ENCODE assay signal across 9 mouse cellular contexts in the genomic region with DNA sequence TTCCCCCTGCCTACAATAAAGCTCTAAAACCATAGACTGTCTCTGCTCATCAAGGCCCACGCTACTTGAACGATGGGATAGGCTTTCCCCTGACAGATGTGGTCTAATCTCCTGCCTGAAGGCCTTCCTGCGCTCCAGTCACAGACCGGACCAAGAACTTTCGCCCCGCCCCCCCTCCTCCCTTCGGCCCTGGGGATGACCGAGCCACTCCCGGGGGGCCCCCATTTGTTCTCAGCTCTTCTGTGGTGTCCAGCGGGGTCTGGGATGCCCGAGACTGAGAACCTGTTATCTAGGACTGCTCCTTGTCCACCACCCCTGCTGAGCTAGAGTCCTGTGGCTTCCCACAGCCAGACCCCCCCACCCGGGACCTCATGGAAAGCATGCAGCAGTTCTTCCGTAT. TPM values are rescaled to one million over a fixed set of nuclear protein-coding genes. Genes with fewer than 3 reads are reported as not detected.
DNase-seq lines count a peak whose midpoint lies in the region; ATAC-seq and TF ChIP-seq lines count a peak whose summit lies in the region.
"Had no signal": no experiment of that assay in that cellular context is flagged by ENCODE, and none has a peak within 500 bp of the region (broad histone marks: within the 10 kb centered on the region; RNA-seq: fewer than 3 reads in every experiment).

No protein-coding gene starts in this region.

- H3K27me3 ChIP-seq in heart, embryonic 15.5 days: no peaks in the 10 kb centered on the region
- H3K27me3 ChIP-seq in embryonic facial prominence, embryonic 11.5 days (ENCODE audit: control insufficient read depth, insufficient read depth, low read length): no peaks in the 10 kb centered on the region
- H3K27me3 ChIP-seq in liver, postnatal 0 days (ENCODE audit: insufficient read depth, low read length): no peaks in the 10 kb centered on the region

- no peak overlapping the region for H3K27ac ChIP-seq in heart, embryonic 15.5 days
- H3K27ac ChIP-seq in embryonic facial prominence, embryonic 11.5 days (replicated peaks; ENCODE audit: low read depth, low read length): no peak overlapping the region
- H3K27ac ChIP-seq in liver, postnatal 0 days (ENCODE audit: low read depth): no peak overlapping the region

- H3K9me3 ChIP-seq in heart, embryonic 15.5 days (replicated peaks): no peaks in the 10 kb centered on the region
- H3K9me3 ChIP-seq in embryonic facial prominence, embryonic 11.5 days (replicated peaks; ENCODE audit: control insufficient read depth, low read length): no peaks in the 10 kb centered on the region
- no peaks in the 10 kb centered on the region for H3K9me3 ChIP-seq in liver, postnatal 0 days (ENCODE audit: low read length)

- TF ChIP-seq CTCF in liver, postnatal 0 days (IDR thresholded peaks at IDR 0.05; ENCODE audit: low read depth): no peak

- no peak overlapping the region for H3K9ac ChIP-seq in heart, embryonic 15.5 days
- peak overlapping the region; percentile 34; the same call in 1 of the 2 replicates for H3K9ac ChIP-seq in embryonic facial prominence, embryonic 11.5 days (replicated peaks; ENCODE audit: low read length)
- no peak overlapping the region for H3K9ac ChIP-seq in liver, postnatal 0 days (replicated peaks)

- intact Hi-C loops in heart, postnatal 25 days (cut with DNase I): no loop called here

- H3K36me3 ChIP-seq in heart, embryonic 15.5 days: no peaks in the 10 kb centered on the region
- H3K36me3 ChIP-seq in embryonic facial prominence, embryonic 11.5 days (replicated peaks; ENCODE audit: control insufficient read depth, insufficient read depth, low read depth, low read length): no peaks in the 10 kb centered on the region
- H3K36me3 ChIP-seq in liver, postnatal 0 days (replicated peaks; ENCODE audit: insufficient read depth, low read length): no peaks in the 10 kb centered on the region

- ATAC-seq in heart, embryonic 15.5 days (replicated peaks; ENCODE audit: insufficient number of reproducible peaks, insufficient read depth, low FRiP score, low read depth): no peak
- ATAC-seq in embryonic facial prominence, embryonic 11.5 days (replicated peaks; ENCODE audit: insufficient number of reproducible peaks, low FRiP score, low TSS enrichment, low read depth): no peak
- no peak for ATAC-seq in liver, postnatal 0 days

- peaks cover 4% of the 10 kb centered on the region for H3K4me1 ChIP-seq in heart, embryonic 15.5 days (replicated peaks)
- no peaks in the 10 kb centered on the region for H3K4me1 ChIP-seq in embryonic facial prominence, embryonic 11.5 days (ENCODE audit: control insufficient read depth, insufficient read depth, low read length)
- no peaks in the 10 kb centered on the region; the same call in 1 of the 2 replicates for H3K4me1 ChIP-seq in liver, postnatal 0 days (ENCODE audit: insufficient read depth)

- H3K4me3 ChIP-seq in heart, embryonic 15.5 days: peak overlapping the region; percentile 31
- H3K4me3 ChIP-seq in embryonic facial prominence, embryonic 11.5 days (ENCODE audit: low read depth, low read length): no peak overlapping the region; the same call in 1 of the 2 replicates
- H3K4me3 ChIP-seq in liver, postnatal 0 days (ENCODE audit: low read depth, low read length): no peak overlapping the region

- WGBS in heart, embryonic 15.5 days: 7% methylated on average over 13 of the region's 13 CpGs
- 4% methylated on average over 12 of the region's 13 CpGs for WGBS in embryonic facial prominence, embryonic 11.5 days
- whole genome bisulfite sequencing in liver, postnatal 0 days (ENCODE audit: insufficient replicate concordance): 38% methylated on average over 13 of the region's 13 CpGs

- no peak for DNase-seq in heart, postnatal 25 days (ENCODE audit: low spot score)
- peak; percentile 81 for DNase-seq in ES-CJ7 (ENCODE audit: low read depth, low spot score)
- no peak for DNase-seq in embryonic facial prominence, embryonic 11.5 days (ENCODE audit: low spot score)
- DNase-seq in liver, postnatal 0 days: no peak
- DNase-seq in gastrocnemius, adult 8-10 months (ENCODE audit: low spot score in 2 of 2): no peak
- no peak for DNase-seq in right cerebral cortex, adult 2 months (ENCODE audit: low spot score in 2 of 2)
- DNase-seq in lung, postnatal 36 days: no peak

- TF ChIP-seq EP300 in liver, postnatal 0 days (IDR thresholded peaks at IDR 0.05; ENCODE audit: low read depth): no peak

- H3K4me2 ChIP-seq in heart, embryonic 15.5 days: peak overlapping the region; percentile 57
- peak overlapping the region; percentile 27; the same call in 1 of the 2 replicates for H3K4me2 ChIP-seq in embryonic facial prominence, embryonic 11.5 days (ENCODE audit: low read depth, low read length)
- peak overlapping the region; percentile 40; the same call in 1 of the 2 replicates for H3K4me2 ChIP-seq in liver, postnatal 0 days (ENCODE audit: low read depth, low read length)

RNA-seq across cellular contexts. Expression of gene Ube2q1, which starts 26.1 kb away (rescaled TPM):
- 6.8 and 8.4 TPM in 2 replicates for polyA plus RNA-seq in heart, embryonic 15.5 days (2015; fragmentation: Nextera tagmentation; extraction: Ambion mirVana)
- 10 to 100 TPM; 21.2 to 27.5 TPM for total RNA-seq in heart, postnatal 25 days (2021)
- 21.7 and 24.0 TPM in 2 replicates for polyA plus RNA-seq in embryonic facial prominence, embryonic 11.5 days (2014; fragmentation: Nextera tagmentation; extraction: Ambion mirVana)
- polyA plus RNA-seq in liver, postnatal 0 days (2015; fragmentation: Nextera tagmentation; extraction: Ambion mirVana): 4.9 and 5.7 TPM in 2 replicates
- 10 to 100 TPM; 10.6 to 15.7 (median 12.3) TPM for total RNA-seq in gastrocnemius, adult 8-10 months (2022)

RNA-seq across cellular contexts. Expression of gene She, which starts 31.7 kb away (rescaled TPM):
- 6.0 and 6.4 TPM in 2 replicates for polyA plus RNA-seq in heart, embryonic 15.5 days (2015; fragmentation: Nextera tagmentation; extraction: Ambion mirVana)
- 10 to 100 TPM; 12.1 to 14.7 TPM for total RNA-seq in heart, postnatal 25 days (2021)
- polyA plus RNA-seq in embryonic facial prominence, embryonic 11.5 days (2014; fragmentation: Nextera tagmentation; extraction: Ambion mirVana): 2.7 and 3.2 TPM in 2 replicates
- polyA plus RNA-seq in liver, postnatal 0 days (2015; fragmentation: Nextera tagmentation; extraction: Ambion mirVana): 0.92 and 1.00 TPM in 2 replicates
- 1 to 10 TPM; 2.8 to 3.8 (median 3.3) TPM for total RNA-seq in gastrocnemius, adult 8-10 months (2022)
- total RNA-seq: granulocyte monocyte progenitor cell, adult 5-6 weeks had no signal

RNA-seq across cellular contexts. Expression of gene Chrnb2, which starts 35.0 kb away (rescaled TPM):
- polyA plus RNA-seq in heart, embryonic 15.5 days (2015; fragmentation: Nextera tagmentation; extraction: Ambion mirVana): 0.18 and 0.47 TPM in 2 replicates
- total RNA-seq in heart, postnatal 25 days (2021): under 1 TPM; 0.08 to 0.13 TPM
- 2.9 and 3.7 TPM in 2 replicates for polyA plus RNA-seq in embryonic facial prominence, embryonic 11.5 days (2014; fragmentation: Nextera tagmentation; extraction: Ambion mirVana)
- polyA plus RNA-seq in liver, postnatal 0 days (2015; fragmentation: Nextera tagmentation; extraction: Ambion mirVana): 0.18 and 0.27 TPM in 2 replicates
- total RNA-seq in gastrocnemius, adult 8-10 months (2022): under 1 TPM; 0.09 to 0.27 (median 0.15) TPM
